Mouse (Mus musculus) limb, embryonic 13.5 days (tissue): ENCODE measurements around the gene Dnajc8. TPM values are rescaled to one million over a fixed set of nuclear protein-coding genes. Genes with fewer than 3 reads are reported as not detected.
"Not testable (repeated sequence)": the region's sequence is repeated elsewhere in the genome, so short reads cannot be mapped to it uniquely, and the experiment has no call there.

Experiments used
- ATAC-seq: fragments of 200-750 bp; cut with Nextera tagmentation; 2 replicates; pipeline ENCODE4 v1.8.0; 2017; ENCODE audit warnings: low read depth, moderate number of reproducible peaks, moderate TSS enrichment; ENCODE audit not compliant: low FRiP score
- H3K27ac ChIP-seq: fragments of 300-500 bp; sonication (generic); 2 replicates; pipeline ENCODE4 v1.5.1; 2015; ENCODE audit warnings: inconsistent platforms, mild to moderate bottlenecking, moderate library complexity
- H3K27me3 ChIP-seq: fragments of 300-500 bp; sonication (generic); 2 replicates; pipeline ENCODE4 v1.6.1; 2015; ENCODE audit warnings: mild to moderate bottlenecking, inconsistent platforms
- H3K36me3 ChIP-seq: fragments of 300-500 bp; sonication (generic); 2 replicates; pipeline ENCODE4 v1.6.1; 2015; ENCODE audit warnings: inconsistent platforms, mild to moderate bottlenecking, moderate library complexity
- H3K4me1 ChIP-seq: fragments of 300-500 bp; sonication (generic); 2 replicates; pipeline ENCODE4 v1.6.1; 2015; ENCODE audit warnings: inconsistent platforms
- H3K4me2 ChIP-seq: fragments of 300-500 bp; sonication (generic); replicated peaks from 2 replicates; pipeline ENCODE4 v1.6.1; 2015; ENCODE audit warnings: inconsistent platforms, mild to moderate bottlenecking, moderate library complexity
- H3K4me3 ChIP-seq: fragments of 300-500 bp; sonication (generic); 2 replicates; pipeline ENCODE4 v1.5.1; 2015; ENCODE audit warnings: moderate library complexity, mild to moderate bottlenecking, inconsistent platforms
- H3K9ac ChIP-seq: fragments of 300-500 bp; sonication (generic); 2 replicates; pipeline ENCODE4 v1.6.1; 2015; ENCODE audit warnings: mild to moderate bottlenecking, inconsistent platforms
- H3K9me3 ChIP-seq: fragments of 300-500 bp; sonication (generic); 2 replicates; pipeline ENCODE4 v1.6.1; 2016; ENCODE audit warnings: inconsistent platforms
- WGBS: fragments of 180-500 bp; shearing (Covaris S2); methylation state at CpG from one replicate; pipeline ENCODE4 v1.1.7; 2015; 5-methylcytosine and 5-hydroxymethylcytosine counted together
- polyA plus RNA-seq: library from polyadenylated mRNA; unstranded; fragments of >200 nt; fragmentation: Nextera tagmentation; extraction: Ambion mirVana; gene quantifications from 2 replicates; pipeline ENCODE4 v1.2.1, GENCODE M21; 2015

The Dnajc8 gene
- polyA plus RNA-seq, 1 experiment from 2014 or later, result 172 TPM

DNA sequence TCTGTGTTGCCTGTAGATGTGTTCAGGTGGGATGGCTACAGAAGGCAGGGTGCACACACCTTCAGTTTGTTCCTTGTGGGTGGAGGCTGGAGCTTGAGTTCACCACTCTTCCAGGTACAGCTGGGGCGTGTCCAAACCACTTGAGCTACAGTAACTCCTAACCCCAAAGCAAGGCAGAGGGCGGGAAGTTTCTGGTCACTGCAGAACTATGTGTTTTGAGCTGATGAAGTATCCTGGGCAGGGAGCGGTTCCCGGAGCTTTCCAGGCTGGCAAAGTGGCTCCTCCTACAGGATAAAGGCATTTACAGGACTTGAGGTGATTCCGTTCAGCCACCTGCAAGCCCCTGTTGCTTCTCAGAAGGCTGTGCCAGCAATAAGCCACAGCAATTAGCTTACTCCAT, 18.9 kb downstream of the Dnajc8 start:
- no peak overlapping the region for H3K9ac ChIP-seq
- no peak overlapping the region for H3K4me2 ChIP-seq
- no peak overlapping the region for H3K27ac ChIP-seq
- H3K9me3 ChIP-seq, result no peaks in the 10 kb centered on the region
- no peaks in the 10 kb centered on the region for H3K27me3 ChIP-seq
- peaks cover 55% of the 10 kb centered on the region for H3K36me3 ChIP-seq
- ATAC-seq, result no peak
- WGBS, result 80% methylated on average over 5 of the region's 5 CpGs
- no peaks in the 10 kb centered on the region for H3K4me1 ChIP-seq
- no peak overlapping the region for H3K4me3 ChIP-seq

DNA sequence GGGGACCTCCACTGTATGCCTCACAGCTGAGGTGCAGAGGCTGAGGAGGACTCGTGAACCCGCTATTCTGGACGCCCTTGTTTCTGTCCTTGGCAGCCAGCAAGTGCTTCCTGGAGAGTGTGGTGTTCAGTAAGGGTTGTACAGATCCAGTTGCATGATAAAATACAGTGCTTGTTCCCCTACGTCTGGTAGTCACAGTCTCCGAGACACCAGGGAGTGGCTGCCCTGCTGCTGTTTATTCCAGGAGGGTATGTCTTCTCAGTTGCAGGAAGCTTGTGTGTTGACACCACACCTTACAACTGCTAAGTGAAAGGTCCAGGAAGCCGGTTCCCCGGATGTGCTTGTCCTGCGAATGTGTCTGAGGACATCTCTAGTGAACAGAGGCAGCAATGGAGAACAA, 19.3 kb downstream of the Dnajc8 start:
- H3K9me3 ChIP-seq, result no peaks in the 10 kb centered on the region
- no peaks in the 10 kb centered on the region for H3K4me1 ChIP-seq
- WGBS, result 81% methylated on average over 8 of the region's 8 CpGs
- H3K4me2 ChIP-seq, result no peak overlapping the region
- H3K27ac ChIP-seq, result no peak overlapping the region
- H3K36me3 ChIP-seq, result peaks cover 51% of the 10 kb centered on the region
- no peak overlapping the region for H3K9ac ChIP-seq
- no peaks in the 10 kb centered on the region for H3K27me3 ChIP-seq
- ATAC-seq, result no peak
- H3K4me3 ChIP-seq, result no peak overlapping the region

DNA sequence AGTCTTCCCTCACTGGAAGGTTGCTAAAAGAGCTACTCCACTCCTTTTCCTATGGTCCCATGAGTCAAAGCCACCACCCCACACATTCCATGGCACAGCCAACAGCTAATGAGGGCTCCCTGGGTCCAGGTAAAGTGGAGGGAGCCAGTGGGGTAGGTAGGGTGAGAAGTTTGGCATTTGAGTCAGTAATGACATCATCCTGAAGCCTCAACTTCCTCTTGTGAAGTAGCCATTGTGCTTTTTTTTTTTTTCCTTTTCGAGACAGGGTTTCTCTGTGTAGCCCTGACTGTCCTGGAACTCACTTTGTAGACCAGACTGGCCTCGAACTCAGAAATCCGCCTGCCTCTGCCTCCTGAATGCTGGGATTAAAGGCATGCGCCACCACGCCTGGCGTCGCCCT, 20.2 kb downstream of the Dnajc8 start:
- H3K4me2 ChIP-seq, H3K27ac ChIP-seq, H3K27me3 ChIP-seq, ATAC-seq, H3K9ac ChIP-seq, H3K4me1 ChIP-seq, H3K9me3 ChIP-seq, H3K4me3 ChIP-seq: not testable (repeated sequence)
- WGBS, result 95% methylated on average over 7 of the region's 7 CpGs
- peaks cover 42% of the 10 kb centered on the region for H3K36me3 ChIP-seq

DNA sequence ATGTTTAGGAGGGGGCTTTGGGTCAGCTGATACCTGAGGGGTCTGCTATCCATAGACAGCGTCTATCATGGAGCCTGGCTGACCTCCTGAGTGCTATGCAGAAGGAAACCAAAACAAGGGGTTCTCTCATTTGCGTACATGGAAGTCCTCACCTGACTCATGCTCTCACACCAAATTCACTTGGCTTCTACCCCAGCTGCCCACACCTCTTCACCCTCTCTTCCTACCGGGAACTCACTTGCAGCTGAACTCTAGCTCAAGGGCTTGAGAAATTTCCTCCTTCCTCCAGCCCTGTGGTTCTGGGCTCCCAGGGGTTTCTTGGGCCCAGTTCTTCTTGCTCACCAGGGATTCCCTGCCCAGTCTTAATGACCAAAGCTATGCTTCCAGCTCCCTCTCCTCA, 27.9 kb downstream of the Dnajc8 start:
- H3K4me2 ChIP-seq, result no peak overlapping the region
- H3K9me3 ChIP-seq, result no peaks in the 10 kb centered on the region
- 0 out of 2 replicates have a peak, but pooled peaks cover 4% of the 10 kb centered on the region for H3K4me1 ChIP-seq
- no peak overlapping the region for H3K9ac ChIP-seq
- WGBS, result 83% methylated on average over 3 of the region's 3 CpGs
- H3K36me3 ChIP-seq, result no peaks in the 10 kb centered on the region
- ATAC-seq, result no peak
- H3K4me3 ChIP-seq, result no peak overlapping the region
- H3K27me3 ChIP-seq, result no peaks in the 10 kb centered on the region
- no peak overlapping the region for H3K27ac ChIP-seq

DNA sequence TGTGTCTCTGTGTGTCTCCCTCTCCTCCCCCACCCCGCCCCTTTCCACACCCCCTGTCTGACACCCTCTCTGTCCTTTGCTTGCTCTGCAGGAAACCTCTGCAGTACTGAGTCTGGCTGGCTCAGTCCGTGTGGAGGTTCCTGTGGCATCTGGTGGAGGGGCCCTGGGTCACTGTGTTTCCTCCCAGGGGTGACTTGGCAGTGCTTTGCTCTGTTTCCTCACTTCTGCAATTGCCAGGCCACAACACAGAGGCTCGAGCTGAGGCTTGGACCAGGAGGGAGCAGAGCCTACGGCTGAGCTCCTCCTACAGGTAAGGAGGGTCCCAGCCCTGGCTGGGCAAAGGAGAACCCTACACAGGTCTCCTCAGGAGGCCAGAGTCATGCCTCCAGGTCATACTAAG, 28.6 kb downstream of the Dnajc8 start, which contains the start of gene Ptafr:
Gene Ptafr (plus strand): TSS at position 103 of the 400 bp plus-strand sequence.
- Histone ChIP-seq H3K4me3 (no peak within 1 kb of the TSS), H3K9me3 (no peaks in the 10 kb centered on the region), H3K4me2 (no peak within 1 kb of the TSS), H3K36me3 (no peaks in the 10 kb centered on the region), H3K27ac (no peak within 1 kb of the TSS), H3K4me1 (0 out of 2 replicates have a peak, but pooled peaks cover 4% of the 10 kb centered on the region), H3K9ac (no peak within 1 kb of the TSS), H3K27me3 (no peaks in the 10 kb centered on the region)
- 26% methylated on average over 4 of the region's 4 CpGs for WGBS
- no peak for ATAC-seq

DNA sequence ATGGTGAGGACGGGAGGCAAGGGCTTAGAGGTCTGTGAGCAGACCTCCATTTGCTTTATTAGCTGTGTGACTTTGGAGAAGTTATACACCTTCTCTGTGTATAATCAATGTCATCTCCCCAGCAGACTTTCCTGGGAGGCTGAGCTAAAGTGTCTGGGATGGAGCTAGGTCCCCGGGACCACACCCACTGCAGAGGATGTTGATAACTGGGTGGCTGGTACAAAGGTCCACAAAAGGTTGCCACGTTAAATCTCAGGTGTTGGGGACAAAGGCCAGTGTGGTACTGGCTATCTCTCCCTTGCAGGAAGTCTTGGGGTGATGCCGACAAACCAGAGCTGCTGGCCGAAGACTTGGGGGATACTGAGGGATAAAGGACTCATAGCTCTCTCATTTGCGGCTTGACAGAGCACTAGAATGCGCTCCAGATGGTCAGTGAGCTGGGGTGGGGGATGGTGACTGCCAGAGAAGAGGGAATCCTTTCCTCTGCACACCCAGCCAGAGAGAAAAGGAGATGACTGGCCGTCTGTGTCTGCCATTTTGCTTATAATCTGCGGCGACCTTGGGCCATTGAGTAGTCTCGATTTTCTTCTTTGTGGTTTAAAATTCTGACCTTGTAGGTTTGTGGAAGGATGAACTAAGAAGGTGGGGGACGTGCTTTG, 29.9 kb downstream of the Dnajc8 start:
- no peak for ATAC-seq
- Histone ChIP-seq H3K4me3 (no peak overlapping the region), H3K27me3 (no peaks in the 10 kb centered on the region), H3K9me3 (0 out of 2 replicates have a peak, but pooled peaks cover 2% of the 10 kb centered on the region), H3K27ac (no peak overlapping the region), H3K36me3 (no peaks in the 10 kb centered on the region), H3K4me1 (0 out of 2 replicates have a peak, but pooled peaks cover 4% of the 10 kb centered on the region), H3K4me2 (no peak overlapping the region), H3K9ac (no peak overlapping the region)
- 77% methylated on average over 12 of the region's 12 CpGs for WGBS

DNA sequence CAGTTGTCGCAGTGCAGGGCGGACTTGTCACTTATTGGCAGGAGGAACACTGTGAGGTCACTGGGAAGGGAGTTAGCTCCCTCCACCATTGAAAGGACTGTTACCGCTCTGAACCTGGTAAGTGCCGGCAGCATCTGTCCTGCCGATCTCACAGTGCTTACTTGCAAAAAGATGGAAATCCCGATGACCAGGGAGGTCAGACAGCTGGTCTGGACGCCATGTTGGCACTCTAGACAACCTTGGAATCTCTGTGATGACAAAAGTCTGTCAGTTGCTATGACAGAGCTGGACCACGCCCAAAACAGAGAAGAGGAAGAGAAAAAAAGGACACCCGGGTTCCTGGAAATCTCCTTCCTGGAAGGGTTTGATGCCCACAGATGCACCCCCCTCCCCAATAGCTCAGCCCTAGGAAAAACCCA, 32.0 kb downstream of the Dnajc8 start:
- Histone ChIP-seq H3K27ac (no peak overlapping the region), H3K9me3 (0 out of 2 replicates have a peak, but pooled peaks cover 2% of the 10 kb centered on the region), H3K27me3 (no peaks in the 10 kb centered on the region), H3K9ac (no peak overlapping the region), H3K36me3 (no peaks in the 10 kb centered on the region), H3K4me1 (0 out of 2 replicates have a peak, but pooled peaks cover 4% of the 10 kb centered on the region), H3K4me2 (no peak overlapping the region), H3K4me3 (no peak overlapping the region)
- ATAC-seq, result no peak
- 67% methylated on average over 9 of the region's 9 CpGs for WGBS

DNA sequence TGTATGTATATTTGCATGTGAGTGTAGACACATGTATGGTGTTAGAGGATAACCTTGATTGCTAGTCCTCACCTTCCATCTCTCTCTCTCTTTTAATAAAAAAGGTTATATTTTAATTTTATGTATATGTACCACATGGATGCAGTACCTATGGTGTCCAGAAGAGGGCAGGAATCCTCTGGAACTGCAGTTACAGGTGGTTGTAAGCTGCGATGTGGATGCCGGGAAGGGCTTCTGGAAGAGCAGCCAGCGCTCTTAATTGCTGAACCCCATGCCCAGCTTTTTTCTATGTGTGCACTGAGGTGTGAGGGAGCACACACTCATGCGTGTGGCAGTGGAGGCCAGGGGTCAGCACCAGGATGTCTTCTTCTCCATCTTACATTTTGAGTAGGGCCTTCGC, 33.8 kb downstream of the Dnajc8 start:
- WGBS, result 89% methylated on average over 5 of the region's 5 CpGs

DNA sequence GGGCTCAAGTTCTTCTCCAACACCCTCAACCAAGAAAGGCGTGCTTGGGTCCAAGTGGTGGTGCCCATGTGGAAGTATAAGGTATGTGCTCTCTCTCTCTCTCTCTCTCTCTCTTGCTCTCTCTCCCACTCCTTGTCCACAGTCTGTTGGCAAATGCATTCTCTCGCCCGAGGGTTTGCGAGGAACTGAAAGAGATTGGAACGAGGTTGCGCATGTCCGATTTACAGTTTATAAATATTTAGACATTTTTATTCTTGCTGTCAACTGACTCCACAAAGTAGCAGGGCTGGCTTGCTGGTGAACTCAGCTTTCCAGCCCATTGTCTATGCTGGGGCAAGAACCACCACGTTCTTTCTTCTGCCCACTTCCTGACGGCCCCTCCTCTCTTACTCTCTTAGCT, 35.8 kb downstream of the Dnajc8 start:
- Histone ChIP-seq H3K36me3 (no peaks in the 10 kb centered on the region), H3K27me3 (no peaks in the 10 kb centered on the region), H3K9me3 (0 out of 2 replicates have a peak, but pooled peaks cover 2% of the 10 kb centered on the region), H3K27ac (no peak overlapping the region), H3K4me1 (peaks cover 4% of the 10 kb centered on the region; the same call in 1 of the 2 replicates), H3K4me2 (no peak overlapping the region), H3K9ac (no peak overlapping the region), H3K4me3 (no peak overlapping the region)
- 80% methylated on average over 9 of the region's 9 CpGs for WGBS
- no peak for ATAC-seq

More for the DNA sequence above, 33.8 kb downstream of the Dnajc8 start:
- 0 out of 2 replicates have a peak, but pooled peaks cover 2% of the 10 kb centered on the region for H3K9me3 ChIP-seq
- H3K4me3 ChIP-seq, result no peak overlapping the region
- H3K27ac ChIP-seq, result no peak overlapping the region
- no peak for ATAC-seq
- H3K9ac ChIP-seq, result no peak overlapping the region
- H3K4me2 ChIP-seq, result no peak overlapping the region
- H3K27me3 ChIP-seq, result no peaks in the 10 kb centered on the region
- no peaks in the 10 kb centered on the region for H3K36me3 ChIP-seq
- peaks cover 5% of the 10 kb centered on the region; the same call in 1 of the 2 replicates for H3K4me1 ChIP-seq

DNA sequence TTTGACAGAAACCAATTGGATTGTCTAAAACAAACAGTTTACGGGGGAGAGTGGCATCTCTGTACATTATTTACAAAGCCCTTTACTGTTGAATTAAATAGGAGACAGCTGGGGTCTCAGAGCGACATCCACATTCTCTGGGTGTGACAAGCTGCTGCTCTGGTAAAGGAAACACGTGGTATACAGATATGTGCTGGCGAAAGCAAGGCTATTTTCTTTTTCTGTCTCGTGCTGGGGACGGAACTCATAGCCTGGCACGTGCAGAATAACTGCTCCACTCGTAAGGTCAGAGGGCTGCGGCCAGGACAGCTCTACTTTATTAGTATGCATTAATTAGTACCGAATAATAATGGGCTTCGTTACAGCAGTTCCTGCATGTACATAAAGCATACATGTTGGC, 38.0 kb downstream of the Dnajc8 start:
- H3K4me2 ChIP-seq, result no peak overlapping the region
- 54% methylated on average over 11 of the region's 11 CpGs for WGBS

DNA sequence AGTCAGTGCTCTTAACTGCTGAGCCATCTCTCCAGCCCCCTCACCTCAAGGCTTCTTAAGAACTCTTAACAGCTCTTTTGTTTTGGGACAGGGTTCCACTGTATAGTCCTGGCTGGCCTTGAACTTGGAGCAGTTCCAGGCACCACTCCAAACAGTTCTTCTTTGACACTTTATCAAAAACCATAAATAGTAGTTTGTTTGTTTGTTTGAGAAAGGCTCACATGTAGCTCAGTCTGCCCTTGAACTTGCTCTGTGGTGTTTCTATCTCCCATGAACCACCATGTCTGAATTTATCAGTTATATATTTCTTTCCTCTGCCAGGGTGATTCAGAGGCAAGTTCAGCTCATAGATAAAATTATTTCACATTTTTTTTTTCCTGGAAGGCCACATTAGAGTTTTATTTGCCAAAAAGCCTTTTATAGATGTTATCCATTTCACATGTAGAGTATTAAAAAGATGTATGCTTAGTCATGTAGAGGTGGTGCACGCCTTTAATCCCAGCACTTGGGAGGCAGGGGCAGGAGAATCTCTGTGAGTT, 39.5 kb downstream of the Dnajc8 start:
- no peak overlapping the region for H3K27ac ChIP-seq
- no peaks in the 10 kb centered on the region for H3K36me3 ChIP-seq
- no peak overlapping the region for H3K9ac ChIP-seq
- 77% methylated on average over 1 of the region's 1 CpGs for WGBS
- no peaks in the 10 kb centered on the region for H3K9me3 ChIP-seq
- no peak overlapping the region for H3K4me2 ChIP-seq
- no peak overlapping the region for H3K4me3 ChIP-seq
- ATAC-seq, result no peak
- no peaks in the 10 kb centered on the region for H3K27me3 ChIP-seq
- H3K4me1 ChIP-seq, result peaks cover 4% of the 10 kb centered on the region; the same call in 1 of the 2 replicates

More for the DNA sequence above, 38.0 kb downstream of the Dnajc8 start:
- no peak overlapping the region for H3K9ac ChIP-seq
- 0 out of 2 replicates have a peak, but pooled peaks cover 2% of the 10 kb centered on the region for H3K9me3 ChIP-seq
- H3K36me3 ChIP-seq, result no peaks in the 10 kb centered on the region
- H3K27ac ChIP-seq, result no peak overlapping the region
- no peak for ATAC-seq
- peaks cover 4% of the 10 kb centered on the region; the same call in 1 of the 2 replicates for H3K4me1 ChIP-seq
- no peak overlapping the region for H3K4me3 ChIP-seq
- H3K27me3 ChIP-seq, result no peaks in the 10 kb centered on the region

DNA sequence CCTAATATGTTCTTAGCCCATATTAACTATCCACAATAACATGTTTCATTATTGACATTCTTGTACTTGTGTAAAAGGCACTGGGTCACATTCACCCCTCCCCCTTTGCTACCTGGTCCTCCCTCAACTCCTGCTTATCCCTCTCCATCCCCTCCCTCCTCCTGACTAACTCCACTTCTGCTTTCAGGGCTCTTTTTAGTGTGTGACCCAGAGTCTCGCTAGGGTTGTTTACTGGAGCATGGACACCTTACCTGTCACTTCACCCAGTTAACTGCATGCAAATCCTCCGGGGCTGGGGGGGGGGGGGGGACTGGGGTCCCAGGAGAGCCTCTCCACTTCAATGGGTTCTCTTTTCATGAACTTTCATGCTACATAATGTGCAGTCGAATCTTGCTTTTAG, 48.4 kb downstream of the Dnajc8 start:
- H3K27ac ChIP-seq, result no peak overlapping the region
- H3K9ac ChIP-seq, result no peak overlapping the region
- ATAC-seq, result no peak
- H3K4me3 ChIP-seq, result no peak overlapping the region
- no peaks in the 10 kb centered on the region for H3K27me3 ChIP-seq
- no peak overlapping the region for H3K4me2 ChIP-seq
- no peaks in the 10 kb centered on the region; the same call in none of the 2 replicates for H3K9me3 ChIP-seq
- WGBS, result 65% methylated on average over 3 of the region's 3 CpGs
- no peaks in the 10 kb centered on the region for H3K4me1 ChIP-seq
- no peaks in the 10 kb centered on the region for H3K36me3 ChIP-seq
